Mouse (Mus musculus) heart, postnatal 4 days (tissue): ENCODE data around the gene Cracr2b. TPM values are rescaled to one million over a fixed set of nuclear protein-coding genes. Genes with fewer than 3 reads are reported as not detected.
"Not testable (repeated sequence)": the region's sequence is repeated elsewhere in the genome, so short reads cannot be mapped to it uniquely, and the experiment has no call there.

Source experiments
- DNase-seq: peaks from one replicate; pipeline ENCODE4 v3.0.0; 2021
- total RNA-seq, 2 experiments: library from RNA; stranded (reverse); gene quantifications; 2 replicates each; pipeline ENCODE4 v1.2.3; 2021

Gene Cracr2b
- total RNA-seq, 2 experiments from 2014 or later = 17.6 to 20.1 TPM

- no peak for DNase-seq
Observed at GRCm38 (mm10) chr7:141433517-141434400, 27.1 kb upstream of the Cracr2b start.

DNA sequence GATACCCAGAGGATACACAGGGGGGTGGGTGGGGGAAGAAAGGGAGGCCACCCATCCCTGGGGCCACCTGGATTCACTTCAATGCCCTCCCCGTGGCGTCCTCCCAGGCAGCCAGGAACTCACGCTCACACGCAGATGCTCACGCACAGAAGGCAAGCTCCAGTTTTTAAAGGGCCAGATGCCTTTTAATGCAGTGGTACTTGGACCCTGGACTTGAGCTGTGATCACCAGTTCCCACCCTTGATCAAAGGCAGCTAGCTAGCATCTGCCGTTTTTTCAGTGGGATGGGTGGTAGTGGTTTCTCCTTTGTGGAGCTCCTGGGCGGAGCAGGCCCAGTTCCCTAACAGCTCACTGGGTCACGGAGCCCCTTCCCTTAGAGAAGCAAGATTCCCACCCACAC, 26.4 kb upstream of the Cracr2b start:
- DNase-seq = no peak

DNA sequence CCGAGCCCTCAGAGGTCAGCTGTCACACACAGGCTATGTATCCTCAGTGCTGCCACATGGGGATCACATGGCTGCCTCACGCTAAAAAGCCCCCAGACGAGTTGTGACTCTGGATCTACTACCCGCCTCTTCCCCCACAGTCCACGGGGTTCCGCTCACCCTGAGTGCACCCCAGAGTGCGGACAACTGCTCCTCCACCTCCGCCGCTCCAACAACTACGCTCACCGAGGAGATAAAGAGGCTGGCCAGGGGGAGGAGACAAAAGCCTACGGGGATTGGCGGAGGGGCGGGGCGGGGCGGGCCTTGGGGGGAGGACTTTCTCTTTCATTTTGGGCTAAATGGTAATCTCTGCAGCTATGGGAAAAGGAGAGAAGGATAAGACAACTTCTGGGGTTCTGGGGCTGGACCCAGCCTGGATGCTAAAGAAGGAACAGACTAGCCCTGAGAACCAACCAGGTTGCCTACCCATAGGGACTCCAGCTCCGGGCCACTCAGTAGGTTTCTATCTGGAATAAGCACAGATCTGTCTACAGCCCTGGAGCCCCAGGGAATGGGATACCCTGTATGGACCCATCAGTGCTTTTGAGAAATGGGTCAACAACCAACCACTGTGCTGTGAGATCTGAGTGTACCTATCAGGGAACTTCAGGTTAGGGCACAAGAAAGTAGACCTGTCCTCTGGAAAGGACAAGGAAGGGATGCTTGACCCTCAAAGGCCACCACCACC, 25.6 kb upstream of the Cracr2b start:
- DNase-seq = peak; percentile 68

GRCm38 (mm10) chr7:141435856-141436522, 24.9 kb upstream of the Cracr2b start:
- DNase-seq = no peak

DNA sequence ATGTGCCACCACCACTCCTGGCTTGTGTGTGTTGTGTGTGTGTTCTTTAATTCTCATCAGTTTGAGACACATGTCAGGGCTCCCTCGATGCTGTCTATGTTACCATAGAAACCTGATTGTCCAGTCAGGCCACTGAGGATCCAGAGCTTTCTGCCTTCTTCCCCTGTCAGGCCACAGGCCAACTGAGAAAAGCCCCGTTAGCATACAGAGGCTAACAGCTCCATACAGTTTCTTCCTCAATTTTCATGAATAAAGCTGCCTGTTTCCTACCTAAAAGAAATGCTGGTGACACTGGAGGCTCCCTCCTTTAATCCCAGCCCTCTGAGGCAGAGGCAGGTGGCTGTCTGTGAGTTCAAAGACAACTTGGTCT, 24.4 kb upstream of the Cracr2b start:
- no peak for DNase-seq

GRCm38 (mm10) chr7:141437178-141438120, 23.4 kb upstream of the Cracr2b start, which contains the start of gene Slc25a22:
Slc25a22 (minus strand) TSS chr7:141437892.
- DNase-seq = peak; percentile 86

GRCm38 (mm10) chr7:141438201-141438968, 22.5 kb upstream of the Cracr2b start:
- DNase-seq = no peak

DNA sequence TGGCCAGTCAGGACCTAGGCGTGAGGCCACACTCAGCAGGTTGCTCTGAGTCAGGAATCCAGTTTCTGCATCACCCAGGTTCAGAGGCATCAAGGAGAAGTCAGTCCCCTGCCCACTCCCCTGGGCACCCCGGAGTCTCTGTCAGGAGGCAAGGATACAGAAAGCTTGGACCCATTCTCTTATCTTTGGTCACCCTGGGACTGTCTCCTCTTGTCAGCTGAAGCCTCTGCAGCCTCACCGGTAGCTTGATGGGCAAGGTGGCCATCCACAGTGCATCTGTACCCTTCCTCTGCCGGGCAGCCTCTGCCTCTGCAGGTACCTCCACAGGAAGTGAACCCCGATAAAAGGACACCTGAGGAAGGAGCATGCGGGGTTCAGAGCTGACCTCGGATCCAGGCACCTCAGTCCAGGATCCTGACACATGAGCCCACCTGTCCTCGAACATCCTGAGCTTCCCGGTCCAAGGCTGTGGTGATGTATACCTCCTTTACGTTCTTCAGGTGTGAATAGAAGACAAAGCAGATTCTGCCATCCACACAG, 21.7 kb upstream of the Cracr2b start:
- no peak for DNase-seq

- no peak for DNase-seq
Observed at GRCm38 (mm10) chr7:141439811-141440210, 21.1 kb upstream of the Cracr2b start.

GRCm38 (mm10) chr7:141440613-141441012, 20.3 kb upstream of the Cracr2b start:
- peak; percentile 79 for DNase-seq

DNA sequence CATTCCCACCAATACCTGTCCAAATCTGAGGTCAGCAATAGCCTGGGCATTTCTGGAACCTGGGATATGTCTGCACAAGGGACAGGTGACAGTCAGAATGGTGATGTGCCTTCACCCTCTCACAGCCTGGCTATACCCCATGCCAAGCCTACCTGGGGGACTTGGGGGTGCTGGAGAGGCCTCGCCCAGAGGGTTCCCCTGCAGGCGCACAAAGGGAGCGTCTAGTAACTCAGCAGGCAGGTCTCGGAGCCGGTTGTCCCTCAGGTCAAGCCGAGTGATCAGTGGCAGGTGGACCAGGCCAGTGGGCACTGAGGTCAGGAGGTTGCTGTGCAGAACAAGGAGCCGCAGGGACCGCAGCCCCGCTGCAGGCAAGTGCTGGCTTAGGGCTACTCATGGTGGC, 19.4 kb upstream of the Cracr2b start:
- no peak for DNase-seq

DNA sequence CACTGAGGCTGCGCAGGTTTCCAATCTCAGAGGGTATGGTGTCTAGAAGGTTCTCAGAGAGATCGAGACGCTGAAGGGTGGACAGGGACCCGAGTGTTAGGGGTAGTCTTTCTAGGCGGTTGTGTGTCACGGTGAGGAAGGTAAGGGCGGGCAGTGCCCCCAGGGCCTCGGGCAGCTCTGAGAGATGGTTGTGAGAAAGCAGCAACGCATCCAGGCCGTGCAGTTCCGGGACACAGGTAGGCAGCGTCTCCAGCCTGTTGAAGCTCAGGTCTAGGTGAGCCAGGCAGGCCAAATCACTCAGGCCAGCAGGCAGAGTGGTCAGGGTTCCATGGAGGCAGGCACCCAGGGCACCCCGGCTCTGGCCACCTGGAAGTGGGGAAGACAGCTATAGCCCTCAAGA, 18.7 kb upstream of the Cracr2b start:
- DNase-seq = no peak

DNA sequence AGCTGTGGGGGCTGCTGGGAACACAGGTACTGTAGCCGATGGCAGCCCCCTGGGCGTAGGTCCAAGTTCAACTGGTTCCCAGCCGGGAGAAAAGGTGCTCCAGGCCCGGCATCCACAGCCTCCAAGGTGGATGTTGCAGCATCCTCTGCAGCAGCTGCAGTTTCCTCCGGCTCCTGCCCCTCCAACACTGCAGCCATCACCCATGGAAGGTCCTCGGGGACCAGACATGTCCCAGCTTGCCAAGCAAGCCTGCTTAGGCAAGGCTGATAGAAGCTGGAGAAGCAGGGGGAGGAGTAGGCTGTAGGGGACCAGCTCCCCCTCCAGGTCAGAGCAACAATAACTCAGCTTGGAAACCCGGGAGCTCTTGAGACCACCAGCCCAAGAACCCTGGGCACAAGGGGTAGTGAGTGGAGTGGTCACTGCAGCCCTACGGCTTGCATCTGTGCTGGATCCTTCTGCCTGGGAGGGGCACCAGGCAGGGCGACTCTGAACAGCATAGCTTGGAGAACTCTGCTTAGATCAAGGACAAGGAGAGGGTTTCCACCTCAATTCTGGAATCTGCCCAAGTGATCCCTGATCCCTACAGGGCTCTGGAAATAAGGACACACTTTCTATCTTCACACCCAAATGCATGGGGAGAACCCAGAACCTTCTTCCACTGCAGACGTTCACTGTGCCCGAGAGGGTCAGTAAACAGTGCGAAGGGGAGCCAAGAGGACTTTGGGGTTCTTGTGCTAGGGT, 17.6 kb upstream of the Cracr2b start:
- peak; percentile 47 for DNase-seq

GRCm38 (mm10) chr7:141443828-141444237, 17.1 kb upstream of the Cracr2b start, which contains the start of gene Pidd1:
Pidd1 (minus strand) TSS chr7:141444025.
- DNase-seq = peak; percentile 78

GRCm38 (mm10) chr7:141446374-141446773, 14.5 kb upstream of the Cracr2b start:
- not testable (repeated sequence) for DNase-seq

DNA sequence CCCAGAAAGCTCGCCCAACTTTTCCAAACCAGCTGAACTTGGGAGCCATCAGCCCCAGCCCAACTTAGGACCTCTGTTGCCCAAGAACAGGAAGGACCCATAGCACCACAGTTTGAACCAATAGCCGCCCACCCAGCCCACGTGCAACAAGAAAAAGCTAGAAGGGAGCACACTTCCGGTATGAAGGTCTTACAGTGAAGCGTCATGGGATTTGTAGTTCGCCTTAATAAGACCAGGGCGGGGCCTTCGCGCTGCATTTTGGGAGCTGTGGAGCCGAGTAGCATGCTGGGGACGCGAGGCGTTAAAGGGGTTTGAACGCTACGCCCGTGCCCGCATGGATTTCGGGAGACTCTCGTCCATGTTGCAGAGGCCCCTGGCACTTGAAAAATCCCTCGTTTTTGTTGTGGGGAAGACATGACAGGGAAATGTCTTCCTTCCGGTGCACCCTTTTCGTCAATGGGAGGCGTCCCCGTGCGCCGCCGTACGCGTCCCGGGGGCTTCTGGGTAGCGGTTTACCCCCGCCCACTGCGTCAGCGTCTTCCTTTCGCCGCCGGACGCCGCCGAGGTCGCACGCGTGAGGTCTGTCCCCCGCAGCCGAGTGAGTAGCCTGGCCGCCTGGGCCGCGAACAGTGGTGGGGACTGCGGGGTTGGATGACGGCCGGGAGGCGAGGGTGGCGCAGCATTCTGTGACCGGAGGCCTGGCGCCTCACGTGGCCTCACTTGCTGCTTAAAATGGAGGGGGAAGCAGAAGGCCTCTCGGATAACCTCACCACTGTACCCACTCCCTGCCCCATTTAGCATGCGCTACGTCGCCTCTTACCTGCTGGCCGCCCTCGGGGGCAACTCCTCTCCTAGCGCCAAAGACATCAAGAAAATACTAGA, 13.5 kb upstream of the Cracr2b start, which contains the start of gene Rplp2:
TSS of gene Rplp2 (plus strand) at position 261 of the 882 bp plus-strand sequence.
- peak; percentile 94 for DNase-seq

- peak; percentile 9 for DNase-seq
Observed at GRCm38 (mm10) chr7:141451928-141452327, 9.0 kb upstream of the Cracr2b start.

- no peak for DNase-seq
Observed at GRCm38 (mm10) chr7:141453636-141454035, 7.3 kb upstream of the Cracr2b start.
